Mouse (Mus musculus) hindlimb bud, embryonic 11.5 days (tissue): Measurements from ENCODE around the gene Tmem178.

ENCODE experiments used
- DNase-seq: peaks from one replicate; pipeline ENCODE4 v3.0.0-alpha.2; 2012; ENCODE audit warnings: low read depth, low spot score; ENCODE audit errors: extremely low spot score

Tmem178 gene

DNA sequence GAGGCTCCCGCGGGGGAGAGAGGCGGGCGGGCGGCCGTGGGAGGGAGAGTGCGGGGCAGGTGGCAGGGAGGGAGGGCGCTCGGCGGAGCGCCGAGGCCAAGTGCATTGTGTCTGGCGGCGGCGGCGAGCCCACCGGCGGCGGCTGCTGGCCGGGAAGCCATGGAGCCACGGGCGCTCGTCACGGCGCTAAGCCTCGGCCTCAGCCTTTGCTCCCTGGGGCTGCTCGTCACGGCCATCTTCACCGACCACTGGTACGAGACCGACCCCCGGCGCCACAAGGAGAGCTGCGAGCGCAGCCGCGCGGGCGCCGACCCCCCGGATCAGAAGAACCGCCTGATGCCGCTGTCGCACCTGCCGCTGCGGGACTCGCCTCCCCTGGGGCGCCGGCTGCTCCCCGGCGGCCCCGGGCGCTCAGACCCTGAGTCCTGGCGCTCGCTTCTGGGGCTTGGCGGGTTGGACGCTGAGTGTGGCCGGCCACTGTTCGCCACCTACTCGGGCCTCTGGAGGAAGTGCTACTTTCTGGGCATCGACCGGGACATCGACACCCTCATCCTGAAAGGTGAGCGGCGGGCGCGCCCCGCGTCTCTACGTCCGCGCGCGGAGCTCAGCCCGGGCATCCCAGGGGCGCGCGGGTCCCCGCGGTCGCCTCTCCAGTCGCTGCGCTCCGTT lies at the start of gene Tmem178:
TSS of gene Tmem178 (plus strand) at position 103 of the 669 bp plus-strand sequence.
- DNase-seq, result no peak

GRCm38 (mm10) chr17:80896481-80896880 lies 48.0 kb upstream of the Tmem178 start:
- no peak for DNase-seq

GRCm38 (mm10) chr17:80897709-80898440 lies 46.6 kb upstream of the Tmem178 start:
- DNase-seq, result no peak

DNA sequence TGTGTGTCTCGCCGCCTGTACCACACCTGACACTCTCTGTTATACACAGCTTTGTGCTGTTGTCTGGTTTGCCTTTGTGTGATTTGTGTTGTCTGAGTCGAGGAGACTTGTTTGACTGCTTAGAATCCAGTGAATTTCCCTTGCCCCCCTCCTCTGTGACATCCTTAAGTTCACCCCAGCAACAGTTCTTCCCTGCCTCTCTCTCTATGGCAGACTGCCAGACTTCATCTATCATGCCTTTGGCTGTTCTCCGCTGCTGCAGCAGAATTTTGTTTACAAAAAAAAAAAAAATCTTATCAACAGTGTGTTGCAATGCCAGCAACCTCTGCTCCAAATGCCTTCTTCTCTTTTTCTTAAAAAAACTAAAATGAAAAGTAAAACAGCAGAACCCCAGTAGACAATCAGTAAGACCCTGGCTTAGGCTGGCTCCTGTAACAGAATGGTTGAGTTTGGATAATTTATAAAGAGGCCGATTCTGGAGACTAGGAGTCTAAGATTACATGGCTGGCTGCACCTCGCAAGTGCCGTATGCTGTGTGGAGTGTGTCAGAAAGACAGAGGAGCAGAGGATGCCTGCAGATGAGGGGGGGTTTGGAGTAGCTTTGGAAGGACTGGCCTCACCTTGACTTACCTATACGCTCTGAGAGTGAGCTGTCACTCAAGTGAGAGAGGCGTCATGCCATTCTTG lies 44.8 kb upstream of the Tmem178 start:
- no peak for DNase-seq

DNA sequence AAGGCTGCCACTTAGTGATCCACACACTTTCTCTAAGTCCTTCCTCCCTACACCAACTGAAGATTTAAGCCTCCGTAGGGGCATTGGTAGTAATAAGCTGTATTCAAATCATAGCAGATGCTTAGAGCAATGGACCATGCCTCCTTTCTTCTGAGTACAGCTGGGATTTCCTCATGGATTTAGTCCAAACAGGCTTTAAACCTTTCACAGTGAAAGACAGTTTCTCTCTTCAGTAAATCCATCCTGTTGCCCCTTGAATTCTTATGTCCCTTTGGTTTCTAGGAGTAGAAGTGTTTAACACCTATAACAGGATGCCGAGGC lies 44.3 kb upstream of the Tmem178 start:
- DNase-seq, result no peak

DNA sequence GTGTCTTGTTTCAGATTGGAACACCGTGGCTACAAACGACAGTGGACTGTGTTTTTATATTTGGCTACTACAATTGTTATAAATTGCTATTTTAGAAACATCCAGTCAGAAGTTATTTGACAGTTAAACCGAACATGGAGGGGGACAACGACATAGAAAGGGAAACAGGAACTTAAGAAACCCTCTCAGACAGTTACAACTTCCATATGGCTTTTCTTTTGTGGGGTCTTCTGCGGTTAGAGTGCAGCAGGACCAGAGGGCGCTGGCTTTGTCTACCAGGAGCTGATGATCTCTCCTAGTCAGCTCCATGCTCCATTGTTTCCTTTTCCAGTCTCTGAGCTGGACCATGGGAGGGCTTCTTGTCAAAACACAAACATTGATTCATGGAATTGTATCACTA lies 42.5 kb upstream of the Tmem178 start:
- DNase-seq, result no peak

DNA sequence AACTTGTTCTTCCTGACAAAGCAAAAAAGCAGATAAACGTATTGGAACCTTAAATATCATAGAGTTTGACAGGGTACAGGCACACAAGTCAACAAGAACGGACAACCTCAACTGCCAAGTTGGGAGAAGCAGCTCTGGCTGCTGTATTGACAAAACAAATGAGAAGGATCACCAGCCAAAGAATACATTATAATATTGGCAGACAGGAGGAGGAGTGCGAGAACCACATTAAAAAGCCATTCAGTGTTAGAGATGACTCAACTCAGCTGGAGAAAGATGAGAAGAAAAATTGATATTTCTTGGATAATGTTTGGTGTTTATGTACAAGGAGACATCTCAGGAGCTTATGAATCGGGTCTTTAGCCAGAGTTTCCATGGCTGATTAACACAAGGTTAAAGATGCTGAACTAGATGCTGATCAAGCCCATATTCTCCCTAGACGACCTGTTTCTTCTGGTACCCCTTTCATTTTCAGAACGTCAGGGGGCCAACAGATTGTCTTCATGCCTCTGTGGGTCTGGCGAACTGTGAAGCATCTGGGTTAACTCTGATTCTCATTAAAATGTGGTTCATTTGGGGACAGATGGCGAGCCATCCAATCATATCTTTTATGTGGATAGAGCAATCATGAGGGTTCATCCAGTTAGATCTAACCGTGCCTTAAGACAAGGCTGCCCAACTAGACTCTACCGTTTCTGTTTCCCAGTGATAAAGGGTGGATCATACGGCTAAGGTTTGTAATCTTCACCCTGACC lies 41.1 kb upstream of the Tmem178 start:
- DNase-seq, result no peak

- DNase-seq, result no peak
Observed at GRCm38 (mm10) chr17:80904061-80904460, 40.4 kb upstream of the Tmem178 start.

GRCm38 (mm10) chr17:80915666-80916065 lies 28.8 kb upstream of the Tmem178 start:
- no peak for DNase-seq

- no peak for DNase-seq
Observed at GRCm38 (mm10) chr17:80919261-80919660, 25.2 kb upstream of the Tmem178 start.

DNA sequence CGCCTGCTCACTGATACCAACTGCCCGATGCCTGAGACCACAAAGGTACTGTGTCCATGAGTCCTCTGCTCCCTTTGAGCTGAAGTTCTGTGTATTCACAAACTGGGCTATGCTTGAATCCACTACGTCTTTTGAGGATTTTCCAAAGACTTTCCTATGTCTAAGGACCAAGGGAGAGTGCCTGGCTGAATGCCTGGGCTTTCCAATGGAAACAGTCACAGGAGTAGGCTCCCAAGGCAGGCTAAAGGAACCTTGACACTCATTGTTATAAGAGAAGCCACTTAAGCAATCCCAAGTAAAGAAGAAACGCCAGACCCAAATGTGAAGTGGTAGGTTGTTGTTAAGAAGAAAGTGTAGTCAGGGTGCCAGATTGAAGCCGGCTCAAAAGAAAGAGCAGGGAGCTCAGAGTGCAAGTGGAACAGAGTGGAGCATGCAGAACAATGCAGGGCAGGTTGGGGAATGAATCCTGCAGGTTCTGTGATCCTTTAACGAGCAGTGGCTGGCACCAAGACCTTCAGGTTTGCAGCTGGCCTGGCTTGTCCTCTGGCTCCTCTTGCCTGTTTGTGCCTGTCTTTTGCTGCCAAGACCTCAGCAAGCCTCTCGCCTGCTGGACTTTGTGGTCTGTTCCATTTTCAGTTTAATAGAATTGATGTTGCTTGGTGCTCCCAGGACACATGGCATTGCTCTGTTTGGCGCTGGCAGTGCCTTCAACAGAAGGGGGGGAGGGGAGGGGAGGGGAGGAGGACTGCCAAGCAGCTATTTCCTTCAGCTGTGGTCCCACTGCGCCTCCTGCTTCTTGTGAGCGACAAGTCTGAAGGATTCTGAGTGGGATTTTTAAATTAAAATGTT lies 22.9 kb upstream of the Tmem178 start:
- DNase-seq, result no peak

GRCm38 (mm10) chr17:80925554-80925953 lies 18.9 kb upstream of the Tmem178 start:
- no peak for DNase-seq

DNA sequence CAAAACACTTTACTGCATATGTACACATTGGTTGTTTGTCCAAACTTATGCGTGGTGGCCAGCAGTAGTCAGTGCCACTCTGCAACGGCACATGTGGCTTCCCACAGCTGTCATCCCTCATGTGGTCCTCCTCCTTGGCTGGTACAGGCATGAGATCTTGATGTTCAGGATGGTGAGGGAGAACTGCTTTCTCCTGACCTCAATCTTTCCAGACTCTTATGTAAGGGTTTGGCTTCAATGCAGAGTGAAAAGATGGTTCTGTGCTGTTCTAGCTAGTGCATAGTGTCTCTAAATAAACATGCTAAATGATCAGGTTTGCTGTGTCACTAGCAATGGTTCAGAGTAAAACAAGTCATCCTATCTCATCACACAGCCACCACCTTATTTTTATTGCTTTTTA lies 17.3 kb upstream of the Tmem178 start:
- DNase-seq, result no peak

DNA sequence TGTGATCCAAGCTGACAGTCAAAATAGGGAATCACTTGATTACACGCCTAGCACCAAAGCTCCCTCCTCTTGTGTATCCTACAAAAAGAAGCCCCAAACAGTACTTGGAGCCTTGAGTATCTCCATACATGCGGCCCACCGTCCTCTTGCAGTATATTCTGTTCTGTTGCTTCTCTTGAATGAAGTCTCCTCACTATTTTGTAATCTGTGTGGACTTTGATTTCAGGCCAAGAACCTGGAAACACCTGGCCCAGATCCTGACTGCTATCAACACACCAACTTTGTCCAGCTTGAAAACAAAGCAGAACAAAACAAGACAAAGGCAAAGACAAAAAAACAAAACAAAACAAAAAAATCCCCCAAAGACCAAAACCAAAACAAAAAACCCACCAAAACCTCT lies 11.7 kb upstream of the Tmem178 start:
- DNase-seq, result no peak

GRCm38 (mm10) chr17:80933401-80934029 lies 10.9 kb upstream of the Tmem178 start:
- DNase-seq, result no peak

- DNase-seq, result no peak
Observed at GRCm38 (mm10) chr17:80935807-80936519, 8.5 kb upstream of the Tmem178 start.

GRCm38 (mm10) chr17:80936521-80936920 lies 7.9 kb upstream of the Tmem178 start:
- no peak for DNase-seq

- no peak for DNase-seq
Observed at GRCm38 (mm10) chr17:80939833-80940232, 4.6 kb upstream of the Tmem178 start.

GRCm38 (mm10) chr17:80941857-80942256 lies 2.6 kb upstream of the Tmem178 start:
- no peak for DNase-seq
